Mouse (Mus musculus): ENCODE measurements around the gene Colgalt1. TPM values are rescaled to one million over a fixed set of nuclear protein-coding genes. Genes with fewer than 3 reads are reported as not detected.

The Colgalt1 gene
- polyA plus RNA-seq, 1 experiment from 2014 or later: 22.5 TPM

GRCm38 (mm10) chr8:71639318-71639717 is 28.5 kb downstream of the Colgalt1 start:
- Histone ChIP-seq H3K4me1 (ENCODE audit: control insufficient read depth, low read depth, low read length) (peaks cover 2% of the 10 kb centered on the region), H3K36me3 (ENCODE audit: control insufficient read depth, insufficient read depth) (no peaks in the 10 kb centered on the region), H3K27me3 (ENCODE audit: control insufficient read depth, insufficient read depth, low read depth, low read length) (peaks cover 7% of the 10 kb centered on the region), H3K27ac (ENCODE audit: low read length) (no peak overlapping the region), H3K4me2 (ENCODE audit: low read depth, low read length) (no peak overlapping the region), H3K9ac (ENCODE audit: low read depth, low read length) (no peak overlapping the region), H3K9me3 (replicated peaks; ENCODE audit: control insufficient read depth, low read length) (no peaks in the 10 kb centered on the region), H3K4me3 (ENCODE audit: low read depth, low read length) (no peak overlapping the region)
- 45% methylated on average over 4 of the region's 4 CpGs for WGBS (ENCODE audit: insufficient replicate concordance)
- ATAC-seq (ENCODE audit: low read depth): no peak

GRCm38 (mm10) chr8:71645510-71645909 is 34.7 kb downstream of the Colgalt1 start:
- H3K27me3 ChIP-seq (ENCODE audit: control insufficient read depth, insufficient read depth, low read depth, low read length): no peaks in the 10 kb centered on the region
- no peak overlapping the region for H3K9ac ChIP-seq (ENCODE audit: low read depth, low read length)
- H3K27ac ChIP-seq (ENCODE audit: low read length): no peak overlapping the region
- no peak overlapping the region for H3K4me2 ChIP-seq (ENCODE audit: low read depth, low read length)
- WGBS (ENCODE audit: insufficient replicate concordance): 64% methylated on average over 9 of the region's 9 CpGs
- ATAC-seq (ENCODE audit: low read depth): no peak
- no peak overlapping the region for H3K4me3 ChIP-seq (ENCODE audit: low read depth, low read length)
- H3K4me1 ChIP-seq (ENCODE audit: control insufficient read depth, low read depth, low read length): no peaks in the 10 kb centered on the region
- no peaks in the 10 kb centered on the region for H3K36me3 ChIP-seq (ENCODE audit: control insufficient read depth, insufficient read depth)
- no peaks in the 10 kb centered on the region for H3K9me3 ChIP-seq (replicated peaks; ENCODE audit: control insufficient read depth, low read length)

GRCm38 (mm10) chr8:71654600-71654999 is 43.8 kb downstream of the Colgalt1 start:
- no peaks in the 10 kb centered on the region for H3K9me3 ChIP-seq (replicated peaks; ENCODE audit: control insufficient read depth, low read length)
- no peak overlapping the region for H3K27ac ChIP-seq (ENCODE audit: low read length)
- H3K36me3 ChIP-seq (ENCODE audit: control insufficient read depth, insufficient read depth): no peaks in the 10 kb centered on the region
- 2% methylated on average over 24 of the region's 24 CpGs for WGBS (ENCODE audit: insufficient replicate concordance)
- peaks cover 4% of the 10 kb centered on the region for H3K4me1 ChIP-seq (ENCODE audit: control insufficient read depth, low read depth, low read length)
- no peak overlapping the region for H3K9ac ChIP-seq (ENCODE audit: low read depth, low read length)
- ATAC-seq (ENCODE audit: low read depth): peak; percentile 32; the same call in 1 of the 2 replicates
- H3K27me3 ChIP-seq (ENCODE audit: control insufficient read depth, insufficient read depth, low read depth, low read length): peaks cover 44% of the 10 kb centered on the region
- peak overlapping the region; percentile 30; the same call in 1 of the 2 replicates for H3K4me2 ChIP-seq (ENCODE audit: low read depth, low read length)
- no peak overlapping the region for H3K4me3 ChIP-seq (ENCODE audit: low read depth, low read length)

- no peaks in the 10 kb centered on the region for H3K36me3 ChIP-seq (ENCODE audit: control insufficient read depth, insufficient read depth)
- ATAC-seq (ENCODE audit: low read depth): no peak
- no peaks in the 10 kb centered on the region for H3K9me3 ChIP-seq (replicated peaks; ENCODE audit: control insufficient read depth, low read length)
- 22% methylated on average over 9 of the region's 9 CpGs for WGBS (ENCODE audit: insufficient replicate concordance)
- no peak overlapping the region for H3K4me3 ChIP-seq (ENCODE audit: low read depth, low read length)
- H3K4me1 ChIP-seq (ENCODE audit: control insufficient read depth, low read depth, low read length): peaks cover 4% of the 10 kb centered on the region
- H3K9ac ChIP-seq (ENCODE audit: low read depth, low read length): no peak overlapping the region
- no peak overlapping the region for H3K4me2 ChIP-seq (ENCODE audit: low read depth, low read length)
- H3K27me3 ChIP-seq (ENCODE audit: control insufficient read depth, insufficient read depth, low read depth, low read length): peaks cover 56% of the 10 kb centered on the region
- H3K27ac ChIP-seq (ENCODE audit: low read length): no peak overlapping the region
Measured at GRCm38 (mm10) chr8:71657816-71658215, 47.0 kb downstream of the Colgalt1 start.

GRCm38 (mm10) chr8:71658515-71659049 is 47.8 kb downstream of the Colgalt1 start:
- ATAC-seq (ENCODE audit: low read depth): no peak
- Histone ChIP-seq H3K4me1 (ENCODE audit: control insufficient read depth, low read depth, low read length) (peaks cover 4% of the 10 kb centered on the region), H3K27me3 (ENCODE audit: control insufficient read depth, insufficient read depth, low read depth, low read length) (peaks cover 54% of the 10 kb centered on the region), H3K4me3 (ENCODE audit: low read depth, low read length) (no peak overlapping the region), H3K4me2 (ENCODE audit: low read depth, low read length) (peak overlapping the region; percentile 17; the same call in 1 of the 2 replicates), H3K9ac (ENCODE audit: low read depth, low read length) (no peak overlapping the region), H3K27ac (ENCODE audit: low read length) (no peak overlapping the region), H3K36me3 (ENCODE audit: control insufficient read depth, insufficient read depth) (no peaks in the 10 kb centered on the region), H3K9me3 (replicated peaks; ENCODE audit: control insufficient read depth, low read length) (no peaks in the 10 kb centered on the region)
- 18% methylated on average over 17 of the region's 17 CpGs for WGBS (ENCODE audit: insufficient replicate concordance)

- Histone ChIP-seq H3K9me3 (replicated peaks; ENCODE audit: control insufficient read depth, low read length) (no peaks in the 10 kb centered on the region), H3K27ac (ENCODE audit: low read length) (no peak overlapping the region), H3K4me3 (ENCODE audit: low read depth, low read length) (no peak overlapping the region), H3K36me3 (ENCODE audit: control insufficient read depth, insufficient read depth) (no peaks in the 10 kb centered on the region), H3K27me3 (ENCODE audit: control insufficient read depth, insufficient read depth, low read depth, low read length) (peaks cover 43% of the 10 kb centered on the region), H3K4me1 (ENCODE audit: control insufficient read depth, low read depth, low read length) (peaks cover under 1% of the 10 kb centered on the region), H3K9ac (ENCODE audit: low read depth, low read length) (no peak overlapping the region), H3K4me2 (ENCODE audit: low read depth, low read length) (no peak overlapping the region)
- whole genome bisulfite sequencing (ENCODE audit: insufficient replicate concordance): 31% methylated on average over 1 of the region's 1 CpGs
- no peak for ATAC-seq (ENCODE audit: low read depth)
Measured at GRCm38 (mm10) chr8:71659751-71660150, 49.0 kb downstream of the Colgalt1 start.

- Histone ChIP-seq H3K9me3 (replicated peaks; ENCODE audit: control insufficient read depth, low read length) (no peaks in the 10 kb centered on the region), H3K4me1 (ENCODE audit: control insufficient read depth, low read depth, low read length) (peaks cover 5% of the 10 kb centered on the region), H3K36me3 (ENCODE audit: control insufficient read depth, insufficient read depth) (no peaks in the 10 kb centered on the region), H3K9ac (ENCODE audit: low read depth, low read length) (no peak overlapping the region), H3K4me3 (ENCODE audit: low read depth, low read length) (no peak overlapping the region), H3K4me2 (ENCODE audit: low read depth, low read length) (no peak overlapping the region), H3K27me3 (ENCODE audit: control insufficient read depth, insufficient read depth, low read depth, low read length) (peaks cover 36% of the 10 kb centered on the region), H3K27ac (ENCODE audit: low read length) (no peak overlapping the region)
- peak; percentile 40 for ATAC-seq (ENCODE audit: low read depth)
- WGBS (ENCODE audit: insufficient replicate concordance): 12% methylated on average over 36 of the region's 36 CpGs
Measured at GRCm38 (mm10) chr8:71660325-71661120, 49.7 kb downstream of the Colgalt1 start.

GRCm38 (mm10) chr8:71665331-71666130 is 54.7 kb downstream of the Colgalt1 start:
- Histone ChIP-seq H3K4me2 (ENCODE audit: low read depth, low read length) (peak overlapping the region; percentile 52), H3K9ac (ENCODE audit: low read depth, low read length) (no peak overlapping the region; the same call in 1 of the 2 replicates), H3K9me3 (replicated peaks; ENCODE audit: control insufficient read depth, low read length) (no peaks in the 10 kb centered on the region), H3K36me3 (ENCODE audit: control insufficient read depth, insufficient read depth) (no peaks in the 10 kb centered on the region), H3K4me1 (ENCODE audit: control insufficient read depth, low read depth, low read length) (peaks cover 15% of the 10 kb centered on the region), H3K27me3 (ENCODE audit: control insufficient read depth, insufficient read depth, low read depth, low read length) (peaks cover 32% of the 10 kb centered on the region), H3K27ac (ENCODE audit: low read length) (no peak overlapping the region), H3K4me3 (ENCODE audit: low read depth, low read length) (peak overlapping the region; percentile 31)
- WGBS (ENCODE audit: insufficient replicate concordance): 2% methylated on average over 22 of the region's 22 CpGs
- peak; percentile 72 for ATAC-seq (ENCODE audit: low read depth)

Measured in liver, embryonic 16.5 days (tissue).